Mouse (Mus musculus) intestine, embryonic 14.5 days (tissue): Measurements from ENCODE around the gene Baiap3. TPM values are rescaled to one million over a fixed set of nuclear protein-coding genes. Genes with fewer than 3 reads are reported as not detected.

Experiments used
- ATAC-seq: fragments of 200-750 bp; cut with Nextera tagmentation; replicated peaks from 2 replicates; pipeline ENCODE4 v1.8.0; 2017; ENCODE audit warnings: low read depth, moderate number of reproducible peaks, moderate TSS enrichment, moderate library complexity; ENCODE audit not compliant: low FRiP score, low TSS enrichment
- DNase-seq: peaks from one replicate; pipeline ENCODE4 v3.0.0-alpha.2; 2018; ENCODE audit warnings: low spot score
- H3K27ac ChIP-seq: fragments of 300-500 bp; sonication (generic); 2 replicates; pipeline ENCODE4 v1.5.1; 2014; ENCODE audit warnings: low read depth, mild to moderate bottlenecking, control low read depth
- H3K27me3 ChIP-seq: fragments of 300-500 bp; sonication (generic); replicated peaks from 2 replicates; pipeline ENCODE4 v1.6.1; 2014; ENCODE audit warnings: low read length, control low read depth; ENCODE audit not compliant: control insufficient read depth, insufficient read depth
- H3K36me3 ChIP-seq: fragments of 300-500 bp; sonication (generic); 2 replicates; pipeline ENCODE4 v1.6.1; 2014; ENCODE audit warnings: low read length, control low read depth; ENCODE audit not compliant: control insufficient read depth, insufficient read depth
- H3K4me1 ChIP-seq: fragments of 300-500 bp; sonication (generic); replicated peaks from 2 replicates; pipeline ENCODE4 v1.6.1; 2014; ENCODE audit warnings: low read length, control low read depth, mixed read lengths; ENCODE audit not compliant: control insufficient read depth, insufficient read depth
- H3K4me2 ChIP-seq: fragments of 300-500 bp; sonication (generic); 2 replicates; pipeline ENCODE4 v1.6.1; 2014; ENCODE audit warnings: low read length
- H3K4me3 ChIP-seq: fragments of 300-500 bp; sonication (generic); 2 replicates; pipeline ENCODE4 v1.5.1; 2014; ENCODE audit warnings: low read depth, low read length, control low read depth, mixed read lengths
- H3K9ac ChIP-seq: fragments of 300-500 bp; sonication (generic); 2 replicates; pipeline ENCODE4 v1.6.1; 2014; ENCODE audit warnings: mild to moderate bottlenecking, low read length
- H3K9me3 ChIP-seq: fragments of 300-500 bp; sonication (generic); 2 replicates; pipeline ENCODE4 v1.6.1; 2016; ENCODE audit warnings: low read length, control low read depth; ENCODE audit not compliant: control insufficient read depth
- WGBS: fragments of 180-500 bp; shearing (Covaris S2); extraction: QIAGEN DNeasy Blood & Tissue Kit; methylation state at CpG from one replicate; pipeline ENCODE4 v1.1.7; 2014; 5-methylcytosine and 5-hydroxymethylcytosine counted together
- polyA plus RNA-seq: library from polyadenylated mRNA; unstranded; fragments of >200 nt; fragmentation: Nextera tagmentation; extraction: Ambion mirVana; gene quantifications from 2 replicates; pipeline ENCODE4 v1.2.1, GENCODE M21; 2014

The Baiap3 gene
- 2.9 and 4.0 TPM in 2 replicates for polyA plus RNA-seq

DNA sequence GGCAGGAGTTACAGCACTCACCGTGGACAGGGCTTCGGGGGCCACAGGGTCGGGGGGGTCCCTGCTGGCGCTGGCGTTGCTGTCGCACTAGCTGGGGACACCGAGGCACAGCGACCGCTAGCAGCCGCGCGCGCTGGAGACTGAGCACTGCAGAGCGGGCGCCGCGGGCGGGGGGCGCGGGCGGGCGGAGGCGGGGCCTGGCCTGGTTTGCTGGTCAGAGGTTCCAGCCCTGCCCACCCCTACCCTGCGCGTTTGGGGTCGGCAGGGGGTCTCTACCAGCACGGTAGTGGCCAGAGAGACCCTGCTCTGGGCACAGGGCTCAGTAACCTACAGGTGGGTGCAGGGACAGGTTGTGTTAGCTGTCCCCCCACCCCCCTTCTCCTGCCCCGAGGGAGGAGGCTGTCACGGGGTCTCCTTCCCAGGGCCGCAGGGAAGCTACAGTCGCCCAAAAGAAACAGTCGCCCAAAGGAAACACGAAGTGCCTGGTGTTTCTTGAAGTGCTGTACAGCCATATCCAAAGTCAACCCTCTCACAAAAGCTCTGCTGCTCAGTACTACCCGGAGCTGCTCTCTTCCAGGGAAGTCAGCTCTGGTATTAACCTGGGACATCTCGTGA lies at the start of gene Baiap3:
Baiap3 (minus strand) TSS at position 225 of the 615 bp plus-strand sequence.
- H3K4me3 ChIP-seq, result peak within 1 kb of the TSS; percentile 36
- peaks cover 13% of the 10 kb centered on the region for H3K36me3 ChIP-seq
- no peaks in the 10 kb centered on the region for H3K9me3 ChIP-seq
- peak; percentile 51 for ATAC-seq
- peaks cover 17% of the 10 kb centered on the region for H3K4me1 ChIP-seq
- peaks cover 27% of the 10 kb centered on the region for H3K27me3 ChIP-seq
- peak within 1 kb of the TSS; percentile 43 for H3K9ac ChIP-seq
- 3% methylated on average over 35 of the region's 35 CpGs for WGBS
- DNase-seq, result peak; percentile 71
- H3K4me2 ChIP-seq, result peak within 1 kb of the TSS; percentile 78
- no peak within 1 kb of the TSS for H3K27ac ChIP-seq

DNA sequence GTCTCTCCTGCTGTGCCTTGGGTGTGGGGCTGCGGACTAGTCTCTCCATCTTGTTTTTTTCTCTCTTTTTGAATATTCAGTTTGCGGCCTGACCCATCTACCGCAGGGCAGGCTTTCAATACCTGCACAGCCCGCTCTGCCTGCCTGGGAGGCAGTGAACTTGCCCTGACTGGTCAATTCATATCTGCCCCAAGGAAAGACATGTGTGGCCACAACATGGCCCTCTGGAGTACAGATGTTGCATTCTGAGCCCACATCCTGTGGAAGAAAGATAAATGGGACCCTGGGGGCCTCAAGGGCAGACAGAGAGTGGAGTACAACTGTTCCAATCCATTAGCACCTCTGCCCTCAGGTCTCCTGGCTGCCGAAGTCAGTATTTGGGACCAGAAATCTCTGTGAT lies 41.9 kb upstream of the Baiap3 start, which contains the start of gene Prss34:
Prss34 (plus strand) TSS at position 301 of the 400 bp plus-strand sequence.
- Histone ChIP-seq H3K36me3 (no peaks in the 10 kb centered on the region), H3K9me3 (no peaks in the 10 kb centered on the region), H3K27me3 (no peaks in the 10 kb centered on the region), H3K27ac (no peak within 1 kb of the TSS), H3K4me2 (no peak within 1 kb of the TSS), H3K9ac (no peak within 1 kb of the TSS), H3K4me1 (no peaks in the 10 kb centered on the region), H3K4me3 (no peak within 1 kb of the TSS)
- WGBS, result 79% methylated on average over 5 of the region's 5 CpGs
- DNase-seq (no peak), ATAC-seq (no peak)

DNA sequence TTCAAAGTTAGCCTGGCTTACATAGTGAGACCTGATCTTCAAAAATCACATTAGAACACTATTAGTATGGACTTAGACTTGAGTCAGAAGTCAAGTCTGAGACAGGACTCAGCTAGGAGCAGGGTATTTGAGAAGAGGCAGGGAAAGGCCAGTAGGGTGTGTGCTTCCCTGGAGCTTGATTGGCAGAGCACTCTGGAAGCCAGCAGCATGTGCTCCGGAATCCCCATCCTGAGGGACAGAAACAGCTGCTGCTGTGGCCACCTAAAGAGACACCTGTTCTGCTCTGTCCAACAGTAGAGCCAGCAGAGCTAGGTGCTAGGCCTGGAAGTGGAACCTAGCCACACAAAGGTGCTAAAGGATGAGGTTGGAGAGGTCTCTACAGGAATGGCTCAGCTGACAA lies 37.9 kb upstream of the Baiap3 start:
- ATAC-seq, result no peak
- Histone ChIP-seq H3K4me1 (no peaks in the 10 kb centered on the region), H3K36me3 (no peaks in the 10 kb centered on the region), H3K27me3 (no peaks in the 10 kb centered on the region), H3K4me2 (no peak overlapping the region), H3K4me3 (no peak overlapping the region), H3K27ac (no peak overlapping the region), H3K9me3 (no peaks in the 10 kb centered on the region), H3K9ac (no peak overlapping the region)
- DNase-seq, result no peak
- WGBS, result 50% methylated on average over 1 of the region's 1 CpGs

DNA sequence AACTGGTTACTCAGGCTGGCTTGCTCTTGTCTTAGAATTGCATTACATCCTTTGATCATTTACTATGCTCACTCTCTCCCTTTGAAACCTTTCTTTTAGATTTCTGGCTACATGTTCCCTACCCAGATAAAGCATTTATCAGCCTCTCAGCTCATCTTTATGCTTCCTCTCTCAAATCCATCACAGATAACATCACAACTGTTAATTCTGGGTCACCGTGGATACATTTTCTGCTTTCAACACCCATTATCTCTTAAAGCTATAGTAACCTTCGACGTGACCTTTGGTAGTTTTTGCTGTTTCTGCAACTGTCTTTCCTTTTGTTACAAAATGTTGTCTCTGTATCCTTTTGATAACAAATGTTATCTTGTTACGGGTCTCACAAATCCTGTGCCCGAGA lies 37.3 kb upstream of the Baiap3 start:
- 64% methylated on average over 5 of the region's 5 CpGs for WGBS
- ATAC-seq, result no peak
- no peak overlapping the region for H3K4me2 ChIP-seq
- no peak overlapping the region for H3K4me3 ChIP-seq
- H3K9me3 ChIP-seq, result no peaks in the 10 kb centered on the region
- no peaks in the 10 kb centered on the region for H3K36me3 ChIP-seq
- no peaks in the 10 kb centered on the region for H3K27me3 ChIP-seq
- H3K9ac ChIP-seq, result no peak overlapping the region
- no peak for DNase-seq
- no peak overlapping the region for H3K27ac ChIP-seq
- H3K4me1 ChIP-seq, result no peaks in the 10 kb centered on the region

DNA sequence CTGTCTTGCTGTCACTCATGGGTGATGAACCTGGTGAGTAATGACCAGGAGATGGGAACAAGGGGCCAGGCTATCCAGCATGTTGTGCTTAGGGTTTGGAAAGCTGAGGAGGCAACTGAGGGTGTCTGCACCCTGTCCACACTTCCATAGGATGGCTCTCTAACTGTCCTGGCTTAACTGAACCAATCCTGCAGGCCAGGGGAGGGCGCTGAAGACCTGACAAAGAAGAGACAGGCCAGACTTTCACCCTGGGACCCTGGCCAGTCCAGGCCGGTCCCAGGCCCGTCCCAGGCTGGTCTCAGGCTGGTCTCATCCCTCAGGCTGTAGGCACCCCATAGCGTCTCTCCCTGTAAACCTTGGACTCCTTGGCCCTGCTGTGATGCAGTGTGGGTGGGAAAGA lies 34.2 kb upstream of the Baiap3 start:
- Histone ChIP-seq H3K4me1 (no peaks in the 10 kb centered on the region), H3K9me3 (no peaks in the 10 kb centered on the region), H3K4me3 (no peak overlapping the region), H3K9ac (no peak overlapping the region), H3K36me3 (no peaks in the 10 kb centered on the region), H3K4me2 (no peak overlapping the region), H3K27ac (no peak overlapping the region), H3K27me3 (no peaks in the 10 kb centered on the region)
- DNase-seq, result no peak
- 20% methylated on average over 4 of the region's 4 CpGs for WGBS
- ATAC-seq, result no peak

DNA sequence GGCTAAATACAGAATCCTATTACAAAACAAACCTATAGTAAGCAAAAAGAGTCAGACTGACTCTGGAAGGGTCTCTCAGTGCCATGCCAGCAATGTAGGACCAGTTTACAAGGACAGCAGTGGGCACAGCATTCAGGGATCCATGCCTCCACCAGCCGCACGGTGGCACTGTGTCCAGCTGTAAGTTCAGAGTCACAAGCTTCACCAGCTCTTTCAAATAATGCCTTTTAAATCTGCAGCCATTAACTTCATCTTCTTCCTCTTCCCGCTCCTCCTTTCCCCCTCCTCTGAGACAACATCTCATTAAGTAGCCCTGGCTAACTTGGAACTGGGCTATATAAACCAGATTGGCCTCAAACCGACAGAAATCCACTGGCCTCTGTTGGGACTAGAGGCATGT lies 32.7 kb upstream of the Baiap3 start:
- no peak overlapping the region for H3K9ac ChIP-seq
- H3K27me3 ChIP-seq, result no peaks in the 10 kb centered on the region
- H3K4me3 ChIP-seq, result no peak overlapping the region
- no peak overlapping the region for H3K4me2 ChIP-seq
- no peak for ATAC-seq
- H3K9me3 ChIP-seq, result no peaks in the 10 kb centered on the region
- no peak overlapping the region for H3K27ac ChIP-seq
- DNase-seq, result peak; percentile 67
- H3K36me3 ChIP-seq, result no peaks in the 10 kb centered on the region
- H3K4me1 ChIP-seq, result no peaks in the 10 kb centered on the region
- 22% methylated on average over 4 of the region's 4 CpGs for WGBS

DNA sequence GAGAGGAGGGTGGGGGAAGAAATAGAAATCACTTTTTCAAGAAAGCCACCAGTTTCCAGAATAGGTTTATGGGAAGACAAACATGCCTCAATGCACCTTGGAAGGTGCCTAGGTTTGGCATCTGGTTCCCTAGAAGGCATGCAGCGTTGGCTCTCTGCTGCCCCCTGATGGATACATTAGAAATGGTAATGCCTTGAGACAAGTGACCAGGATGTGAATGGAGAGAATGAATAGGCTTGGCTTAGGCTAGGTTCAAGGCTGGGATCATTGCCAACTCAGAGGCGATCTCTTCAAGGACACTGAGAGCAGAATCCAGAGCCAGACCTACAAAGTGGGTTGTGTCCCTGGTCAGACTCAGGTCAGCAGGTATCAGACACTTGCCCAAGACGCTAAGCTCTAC lies 28.9 kb upstream of the Baiap3 start:
- 20% methylated on average over 3 of the region's 3 CpGs for WGBS

DNA sequence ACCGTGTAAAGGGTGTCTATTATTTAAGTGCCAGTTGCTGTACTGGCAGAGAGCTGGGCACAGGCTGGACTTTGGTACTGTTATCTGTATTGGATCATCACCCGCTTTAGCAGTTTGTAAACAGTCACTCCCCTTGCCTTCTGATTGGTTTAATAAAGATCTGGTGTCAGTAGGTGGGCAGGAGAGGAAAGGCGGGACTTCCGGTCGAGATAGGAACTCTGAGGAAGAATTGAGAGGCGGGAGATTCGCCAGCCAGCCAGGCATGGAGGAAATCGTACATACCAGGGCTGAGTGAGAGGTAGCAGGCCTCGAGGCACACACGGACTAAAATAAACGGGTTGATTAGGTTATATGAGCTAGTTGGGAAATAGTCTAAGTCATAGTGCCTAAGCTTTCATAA lies 26.0 kb upstream of the Baiap3 start:
- Histone ChIP-seq H3K9me3 (no peaks in the 10 kb centered on the region), H3K4me3 (no peak overlapping the region), H3K9ac (no peak overlapping the region), H3K27ac (no peak overlapping the region), H3K4me1 (no peaks in the 10 kb centered on the region), H3K4me2 (no peak overlapping the region), H3K27me3 (no peaks in the 10 kb centered on the region), H3K36me3 (no peaks in the 10 kb centered on the region)
- DNase-seq (no peak), ATAC-seq (no peak)
- 40% methylated on average over 11 of the region's 11 CpGs for WGBS

More for the DNA sequence above, 28.9 kb upstream of the Baiap3 start:
- Histone ChIP-seq H3K9me3 (no peaks in the 10 kb centered on the region), H3K27me3 (no peaks in the 10 kb centered on the region), H3K27ac (no peak overlapping the region), H3K4me2 (no peak overlapping the region), H3K4me1 (no peaks in the 10 kb centered on the region), H3K4me3 (no peak overlapping the region), H3K9ac (no peak overlapping the region), H3K36me3 (no peaks in the 10 kb centered on the region)
- ATAC-seq (no peak), DNase-seq (peak; percentile 73)

DNA sequence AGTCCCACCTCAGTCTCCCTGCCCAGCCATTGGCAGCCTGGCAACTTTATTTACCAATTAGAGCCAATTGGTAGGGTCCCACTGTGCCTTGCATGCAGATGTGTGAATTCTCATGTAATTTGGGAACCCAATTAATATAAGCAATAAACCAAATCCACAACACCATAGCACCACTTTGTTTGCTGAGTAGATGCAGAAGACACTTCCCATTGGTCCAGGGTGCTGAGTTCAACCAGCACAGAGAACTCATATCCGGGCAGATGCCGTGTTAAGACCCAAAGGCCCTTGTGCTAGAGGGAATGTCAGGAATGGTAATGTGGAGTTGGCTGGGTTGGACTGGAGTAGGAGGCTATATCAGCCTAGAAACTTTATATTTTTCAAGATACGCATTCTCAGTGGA lies 19.7 kb upstream of the Baiap3 start:
- H3K36me3 ChIP-seq, result no peaks in the 10 kb centered on the region
- WGBS, result 96% methylated on average over 3 of the region's 3 CpGs
- peaks cover 19% of the 10 kb centered on the region for H3K4me1 ChIP-seq

More for the DNA sequence above, 19.7 kb upstream of the Baiap3 start:
- H3K4me3 ChIP-seq, result no peak overlapping the region
- no peak overlapping the region for H3K4me2 ChIP-seq
- H3K9ac ChIP-seq, result no peak overlapping the region
- ATAC-seq (no peak), DNase-seq (no peak)
- no peaks in the 10 kb centered on the region for H3K9me3 ChIP-seq
- H3K27me3 ChIP-seq, result no peaks in the 10 kb centered on the region
- no peak overlapping the region for H3K27ac ChIP-seq
